Mouse (Mus musculus): ENCODE data around the gene C1qtnf5. TPM values are rescaled to one million over a fixed set of nuclear protein-coding genes. Genes with fewer than 3 reads are reported as not detected.

C1qtnf5 gene
- 0.08 TPM in 1 of 2 replicates, not detected in the other for polyA plus RNA-seq (2012)

DNA sequence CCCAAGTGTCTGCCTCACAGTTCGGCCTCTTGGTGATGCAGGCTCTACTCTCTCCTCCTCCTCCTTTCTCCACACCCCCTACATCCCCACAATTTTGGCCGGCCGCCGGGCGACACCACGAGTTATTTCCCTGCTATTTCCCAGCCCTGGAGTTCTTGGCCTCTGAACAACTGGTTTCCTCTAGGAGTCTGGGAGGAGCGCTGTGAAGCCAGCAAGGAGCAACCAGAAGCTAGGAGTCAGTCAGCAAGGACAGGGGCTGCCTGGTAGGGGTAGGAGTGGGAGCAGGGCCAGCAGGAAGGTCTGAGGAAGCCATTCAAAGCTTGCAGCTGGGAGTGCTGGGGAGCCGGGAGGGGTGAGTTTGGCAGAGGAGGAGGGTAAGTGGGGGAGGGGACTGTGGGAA, at the start of gene C1qtnf5:
Gene C1qtnf5 (plus strand): TSS at position 136 of the 400 bp plus-strand sequence.
- H3K4me1 ChIP-seq (ENCODE audit: control insufficient read depth): peaks cover 48% of the 10 kb centered on the region
- no peaks in the 10 kb centered on the region for H3K27me3 ChIP-seq (ENCODE audit: control insufficient read depth)
- TF ChIP-seq TAL1 (IDR thresholded peaks at IDR 0.05; ENCODE audit: low read length) (no peak), GATA1 (IDR thresholded peaks at IDR 0.05; ENCODE audit: low read length) (no peak)
- H3K4me3 ChIP-seq (replicated peaks): no peak within 1 kb of the TSS
- H3K9me3 ChIP-seq (ENCODE audit: control insufficient read depth, low read length): no peaks in the 10 kb centered on the region
- H3K36me3 ChIP-seq (ENCODE audit: control insufficient read depth): peaks cover 86% of the 10 kb centered on the region

DNA sequence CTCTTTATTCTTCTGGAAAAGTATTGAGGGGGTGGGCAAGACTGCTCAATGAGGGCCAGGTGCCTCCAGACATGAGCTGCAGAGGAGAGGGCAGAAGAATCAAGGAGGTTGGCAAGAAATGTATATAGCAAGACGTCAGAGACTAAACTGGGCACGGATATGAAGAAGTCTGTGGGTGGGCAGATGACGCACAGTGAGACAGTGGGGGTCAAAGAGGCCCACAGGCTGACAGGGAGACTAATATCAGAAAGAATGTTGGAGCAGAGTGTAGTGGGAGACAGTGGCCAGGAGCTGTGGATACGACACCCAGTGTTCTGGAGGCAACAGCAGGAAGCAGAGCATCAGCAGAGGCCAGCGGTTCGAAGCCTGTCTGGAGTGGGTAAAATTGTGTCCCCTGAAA, 48.4 kb upstream of the C1qtnf5 start:
- Histone ChIP-seq H3K36me3 (ENCODE audit: control insufficient read depth) (no peaks in the 10 kb centered on the region), H3K4me1 (ENCODE audit: control insufficient read depth) (no peaks in the 10 kb centered on the region), H3K27me3 (ENCODE audit: control insufficient read depth) (peaks cover 6% of the 10 kb centered on the region), H3K4me3 (replicated peaks) (no peak overlapping the region), H3K9me3 (ENCODE audit: control insufficient read depth, low read length) (no peaks in the 10 kb centered on the region)
- TF ChIP-seq TAL1 (IDR thresholded peaks at IDR 0.05; ENCODE audit: low read length): no peak
- TF ChIP-seq GATA1 (IDR thresholded peaks at IDR 0.05; ENCODE audit: low read length): no peak

GRCm38 (mm10) chr9:44065177-44065576, 41.9 kb upstream of the C1qtnf5 start:
- no peak overlapping the region for H3K4me3 ChIP-seq (replicated peaks)
- H3K27me3 ChIP-seq (ENCODE audit: control insufficient read depth): peaks cover 3% of the 10 kb centered on the region
- no peaks in the 10 kb centered on the region for H3K9me3 ChIP-seq (ENCODE audit: control insufficient read depth, low read length)
- H3K4me1 ChIP-seq (ENCODE audit: control insufficient read depth): peaks cover 14% of the 10 kb centered on the region
- TF ChIP-seq TAL1 (IDR thresholded peaks at IDR 0.05; ENCODE audit: low read length) (no peak), GATA1 (IDR thresholded peaks at IDR 0.05; ENCODE audit: low read length) (no peak)
- H3K36me3 ChIP-seq (ENCODE audit: control insufficient read depth): no peaks in the 10 kb centered on the region

GRCm38 (mm10) chr9:44066785-44067225, 40.2 kb upstream of the C1qtnf5 start, which contains the start of gene Usp2:
Gene Usp2, plus strand, starts transcription at chr9:44067021.
- Histone ChIP-seq H3K9me3 (ENCODE audit: control insufficient read depth, low read length) (no peaks in the 10 kb centered on the region), H3K4me1 (ENCODE audit: control insufficient read depth) (peaks cover 14% of the 10 kb centered on the region), H3K4me3 (replicated peaks) (peak within 1 kb of the TSS; percentile 62), H3K27me3 (ENCODE audit: control insufficient read depth) (peaks cover 13% of the 10 kb centered on the region), H3K36me3 (ENCODE audit: control insufficient read depth) (no peaks in the 10 kb centered on the region)
- TF ChIP-seq GATA1 (IDR thresholded peaks at IDR 0.05; ENCODE audit: low read length) (no peak), TAL1 (IDR thresholded peaks at IDR 0.05; ENCODE audit: low read length) (no peak)

- Histone ChIP-seq H3K9me3 (ENCODE audit: control insufficient read depth, low read length) (no peaks in the 10 kb centered on the region), H3K27me3 (ENCODE audit: control insufficient read depth) (peaks cover 16% of the 10 kb centered on the region), H3K4me3 (replicated peaks) (peak overlapping the region; percentile 62), H3K36me3 (ENCODE audit: control insufficient read depth) (no peaks in the 10 kb centered on the region), H3K4me1 (ENCODE audit: control insufficient read depth) (peaks cover 14% of the 10 kb centered on the region)
- TF ChIP-seq GATA1 (IDR thresholded peaks at IDR 0.05; ENCODE audit: low read length): no peak
- no peak for TF ChIP-seq TAL1 (IDR thresholded peaks at IDR 0.05; ENCODE audit: low read length)
Observed at GRCm38 (mm10) chr9:44067241-44067959, 39.6 kb upstream of the C1qtnf5 start.

- peaks cover 14% of the 10 kb centered on the region for H3K4me1 ChIP-seq (ENCODE audit: control insufficient read depth)
- no peak for TF ChIP-seq TAL1 (IDR thresholded peaks at IDR 0.05; ENCODE audit: low read length)
- no peak for TF ChIP-seq GATA1 (IDR thresholded peaks at IDR 0.05; ENCODE audit: low read length)
- no peak overlapping the region for H3K4me3 ChIP-seq (replicated peaks)
- H3K27me3 ChIP-seq (ENCODE audit: control insufficient read depth): peaks cover 17% of the 10 kb centered on the region
- H3K9me3 ChIP-seq (ENCODE audit: control insufficient read depth, low read length): no peaks in the 10 kb centered on the region
- no peaks in the 10 kb centered on the region for H3K36me3 ChIP-seq (ENCODE audit: control insufficient read depth)
Observed at GRCm38 (mm10) chr9:44067960-44068330, 39.1 kb upstream of the C1qtnf5 start.

DNA sequence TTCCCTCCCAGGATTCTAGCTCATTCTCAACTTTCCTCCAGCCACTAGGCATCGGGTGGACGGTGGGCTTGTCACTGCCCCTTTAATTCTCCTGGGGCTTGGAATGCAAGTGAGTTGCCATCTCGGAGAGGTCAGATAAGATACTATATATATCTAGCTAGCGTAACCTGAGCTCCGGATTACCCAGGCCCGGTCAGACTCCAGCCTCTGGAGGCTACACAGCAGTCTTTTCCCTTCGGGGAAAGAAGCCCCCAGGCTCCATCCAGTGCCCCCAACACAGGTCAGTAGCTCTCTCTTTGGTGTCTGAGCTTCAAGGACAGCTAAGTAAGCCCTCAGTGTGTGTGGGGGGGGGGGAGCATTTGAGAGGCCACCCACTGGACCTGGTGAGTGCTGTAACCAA, 37.8 kb upstream of the C1qtnf5 start:
- Histone ChIP-seq H3K36me3 (ENCODE audit: control insufficient read depth) (no peaks in the 10 kb centered on the region), H3K4me3 (replicated peaks) (no peak overlapping the region), H3K4me1 (ENCODE audit: control insufficient read depth) (peaks cover 14% of the 10 kb centered on the region), H3K9me3 (ENCODE audit: control insufficient read depth, low read length) (no peaks in the 10 kb centered on the region), H3K27me3 (ENCODE audit: control insufficient read depth) (peaks cover 20% of the 10 kb centered on the region)
- no peak for TF ChIP-seq GATA1 (IDR thresholded peaks at IDR 0.05; ENCODE audit: low read length)
- TF ChIP-seq TAL1 (IDR thresholded peaks at IDR 0.05; ENCODE audit: low read length): no peak

DNA sequence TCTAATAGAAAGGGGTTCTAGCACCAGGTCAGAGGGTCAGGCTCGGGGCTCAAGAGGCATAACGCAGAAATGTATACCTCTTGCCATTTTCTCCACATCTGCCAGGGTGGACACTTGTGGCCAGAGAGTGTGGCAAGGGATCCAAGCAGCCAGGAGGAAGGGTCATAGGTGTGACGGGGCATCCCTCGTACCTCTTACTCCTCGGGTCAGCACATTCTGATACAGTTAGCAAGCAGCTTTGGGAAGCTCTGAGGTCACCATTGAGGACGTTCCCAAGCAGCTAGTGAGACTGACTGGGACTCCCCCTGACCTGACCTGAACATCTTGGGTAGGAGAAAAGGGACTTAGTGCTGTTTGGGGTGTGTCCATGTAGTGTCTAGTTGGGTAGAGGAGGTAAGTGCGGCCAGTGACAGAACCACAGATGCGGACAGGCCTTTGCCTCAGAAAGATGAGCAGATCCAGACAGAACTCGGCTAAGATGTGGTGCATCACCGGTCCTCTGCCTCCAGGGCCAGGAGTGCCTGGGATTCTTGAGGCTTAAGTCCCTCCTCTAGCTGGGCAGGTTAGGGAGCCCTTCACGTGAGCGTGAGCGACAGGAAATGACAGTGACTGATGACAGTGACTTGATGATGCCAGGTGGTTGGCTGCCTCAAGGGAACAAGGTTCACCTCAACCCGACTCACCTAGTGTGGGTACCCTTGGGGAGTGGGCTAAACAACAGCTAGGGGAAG, 36.8 kb upstream of the C1qtnf5 start:
- no peak for TF ChIP-seq GATA1 (IDR thresholded peaks at IDR 0.05; ENCODE audit: low read length)
- no peak for TF ChIP-seq TAL1 (IDR thresholded peaks at IDR 0.05; ENCODE audit: low read length)
- H3K36me3 ChIP-seq (ENCODE audit: control insufficient read depth): no peaks in the 10 kb centered on the region
- H3K9me3 ChIP-seq (ENCODE audit: control insufficient read depth, low read length): no peaks in the 10 kb centered on the region
- no peak overlapping the region for H3K4me3 ChIP-seq (replicated peaks)
- peaks cover 11% of the 10 kb centered on the region for H3K4me1 ChIP-seq (ENCODE audit: control insufficient read depth)
- H3K27me3 ChIP-seq (ENCODE audit: control insufficient read depth): peaks cover 20% of the 10 kb centered on the region

DNA sequence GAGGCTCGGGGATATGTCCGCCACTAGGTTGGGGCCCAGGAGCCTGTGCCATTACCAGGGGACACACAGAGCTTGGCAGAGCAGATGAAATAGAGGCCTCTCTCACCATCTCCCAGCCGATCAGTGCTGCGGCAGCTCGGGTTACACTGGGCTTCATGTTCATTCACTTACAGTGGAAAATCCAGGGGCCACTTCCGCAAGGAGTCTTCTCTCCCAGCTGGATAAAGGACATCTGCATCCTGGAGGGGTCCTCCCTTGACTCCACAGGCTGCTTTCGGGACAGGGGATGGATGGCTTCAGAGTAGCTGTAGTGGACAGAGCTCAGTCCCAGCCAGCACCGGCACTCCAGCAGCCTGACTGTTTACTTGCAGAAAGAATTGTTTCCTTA, 36.2 kb upstream of the C1qtnf5 start:
- Histone ChIP-seq H3K27me3 (ENCODE audit: control insufficient read depth) (peaks cover 20% of the 10 kb centered on the region), H3K36me3 (ENCODE audit: control insufficient read depth) (no peaks in the 10 kb centered on the region), H3K9me3 (ENCODE audit: control insufficient read depth, low read length) (no peaks in the 10 kb centered on the region), H3K4me1 (ENCODE audit: control insufficient read depth) (peaks cover 11% of the 10 kb centered on the region), H3K4me3 (replicated peaks) (no peak overlapping the region)
- no peak for TF ChIP-seq GATA1 (IDR thresholded peaks at IDR 0.05; ENCODE audit: low read length)
- no peak for TF ChIP-seq TAL1 (IDR thresholded peaks at IDR 0.05; ENCODE audit: low read length)
